Mouse (Mus musculus) thymus, postnatal 25 days (tissue): Measurements from ENCODE around the gene Rnf185.

Experiments used
- DNase-seq: peaks from one replicate; pipeline ENCODE4 v3.0.0; 2022

Gene Rnf185

DNA sequence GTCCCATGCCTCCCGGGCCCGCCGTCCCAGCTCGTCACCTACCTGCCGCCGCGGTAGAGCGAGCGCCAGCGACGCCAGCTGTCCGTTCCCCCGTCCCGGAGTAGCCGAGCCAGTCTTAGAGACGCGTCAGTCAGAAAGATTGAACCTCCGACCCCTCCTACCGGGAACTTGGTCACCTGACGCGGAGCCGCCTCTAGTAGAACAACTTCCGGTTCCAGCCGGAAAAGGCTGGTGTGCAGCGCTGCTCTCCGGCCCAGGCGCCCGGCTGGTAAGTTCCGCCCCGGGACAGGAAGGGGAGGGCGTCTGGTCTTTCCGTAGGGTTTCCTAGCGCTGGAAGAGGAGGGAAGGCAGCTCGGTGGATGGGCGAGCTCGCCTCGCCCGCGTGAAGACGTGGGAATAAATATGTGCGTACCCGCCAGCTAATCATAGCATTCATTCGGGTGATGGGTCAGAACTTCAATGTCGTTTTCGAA lies at the start of gene Rnf185:
Gene Rnf185 (minus strand): TSS at position 197 of the 473 bp plus-strand sequence.
- DNase-seq = peak; percentile 91

DNA sequence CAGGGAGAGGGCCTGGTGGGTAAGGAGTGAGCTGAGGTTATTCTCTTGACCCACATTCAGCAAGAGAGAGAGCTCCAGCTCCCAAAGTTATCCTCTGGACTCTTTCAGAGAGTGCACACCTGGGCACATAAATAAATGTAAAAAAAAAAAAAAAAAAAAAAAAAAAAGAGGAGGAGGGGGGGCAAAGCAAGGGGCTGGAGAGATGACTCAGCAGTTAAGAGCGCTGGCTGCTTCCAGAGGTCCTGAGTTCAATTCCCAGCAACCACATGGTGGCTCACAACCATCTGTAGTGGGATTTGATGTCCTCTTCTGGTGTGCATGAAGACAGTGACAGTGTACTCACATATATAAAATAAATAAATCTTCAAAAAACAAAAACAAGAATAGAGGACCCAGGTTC lies 45.1 kb upstream of the Rnf185 start:
- no peak for DNase-seq

DNA sequence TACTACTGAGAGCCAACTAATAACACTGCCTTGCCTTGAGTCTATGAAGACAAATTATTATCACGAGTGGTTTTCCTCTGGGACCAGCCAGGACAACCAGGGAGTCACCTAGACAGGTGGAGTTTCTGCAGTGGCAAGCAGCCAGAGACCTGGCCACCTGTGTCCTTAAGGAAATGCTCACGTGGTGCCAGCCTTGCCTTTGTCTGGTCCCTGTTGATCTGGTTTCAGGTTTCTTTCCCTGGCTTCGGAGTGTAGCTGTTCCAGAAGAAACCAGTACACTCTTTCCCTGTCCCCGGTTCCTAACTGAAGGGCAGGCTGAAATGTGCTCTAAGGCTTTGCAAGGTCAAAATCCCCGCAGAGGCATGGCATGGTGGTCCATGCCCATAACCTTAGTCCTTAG lies 44.6 kb upstream of the Rnf185 start:
- DNase-seq = no peak

DNA sequence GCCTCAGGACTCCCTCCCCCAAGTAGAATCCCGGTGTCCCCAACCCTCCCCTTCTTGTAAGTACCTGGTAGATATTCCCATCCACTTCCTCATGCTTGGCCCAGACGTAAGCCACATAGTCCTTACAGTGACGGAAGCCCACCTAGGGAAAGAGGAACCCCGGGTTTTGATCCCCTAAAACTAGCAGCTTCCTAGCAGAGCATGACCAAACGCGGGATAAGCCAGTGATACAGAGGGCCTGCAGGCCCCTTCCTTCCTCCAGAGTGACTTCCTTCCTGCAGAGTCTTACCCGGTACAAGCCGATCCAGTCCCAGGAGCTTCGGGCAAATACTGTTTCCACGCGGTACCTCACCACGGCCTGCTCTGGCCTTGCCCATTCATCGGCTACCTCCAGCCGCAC lies 43.3 kb upstream of the Rnf185 start:
- DNase-seq = no peak

DNA sequence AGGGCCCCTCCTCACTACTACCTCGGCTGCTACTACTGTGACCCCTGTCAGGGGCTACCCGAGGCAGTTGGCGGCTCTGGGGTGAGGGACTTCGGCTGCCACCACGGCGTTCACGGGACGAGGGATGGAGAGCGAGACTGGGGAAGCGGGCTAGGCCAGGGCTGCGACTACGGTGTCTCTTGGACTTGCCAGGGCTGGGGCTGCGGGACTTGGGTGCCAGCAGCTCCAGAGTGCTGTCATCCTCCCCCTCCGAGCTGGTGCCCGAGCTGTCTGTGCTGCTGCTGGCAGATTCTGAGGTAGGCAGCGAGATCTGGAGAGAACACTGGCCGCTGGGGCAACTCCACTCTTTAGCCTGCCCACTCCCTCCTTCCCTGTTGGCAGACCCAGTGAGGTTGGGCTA lies 42.7 kb upstream of the Rnf185 start:
- no peak for DNase-seq

DNA sequence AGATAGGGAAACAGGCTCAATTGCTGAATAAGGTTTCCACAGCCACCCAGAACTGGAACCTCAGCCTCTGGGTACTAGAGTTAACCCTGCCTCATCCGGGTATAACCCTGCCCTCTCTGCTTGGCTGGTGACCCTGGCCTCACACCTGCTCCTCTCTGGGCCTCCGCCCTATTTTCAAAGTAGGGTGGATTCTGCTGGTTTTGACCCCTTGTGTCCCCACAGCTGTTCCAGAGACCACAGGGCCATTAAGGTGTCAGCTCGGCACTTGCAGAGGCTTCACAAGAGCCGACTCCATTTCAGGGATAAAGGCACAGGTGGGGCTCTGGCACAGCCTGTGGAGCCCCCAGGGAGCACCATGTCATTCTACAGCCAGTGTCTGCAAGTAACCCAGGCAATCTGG lies 40.6 kb upstream of the Rnf185 start:
- no peak for DNase-seq

DNA sequence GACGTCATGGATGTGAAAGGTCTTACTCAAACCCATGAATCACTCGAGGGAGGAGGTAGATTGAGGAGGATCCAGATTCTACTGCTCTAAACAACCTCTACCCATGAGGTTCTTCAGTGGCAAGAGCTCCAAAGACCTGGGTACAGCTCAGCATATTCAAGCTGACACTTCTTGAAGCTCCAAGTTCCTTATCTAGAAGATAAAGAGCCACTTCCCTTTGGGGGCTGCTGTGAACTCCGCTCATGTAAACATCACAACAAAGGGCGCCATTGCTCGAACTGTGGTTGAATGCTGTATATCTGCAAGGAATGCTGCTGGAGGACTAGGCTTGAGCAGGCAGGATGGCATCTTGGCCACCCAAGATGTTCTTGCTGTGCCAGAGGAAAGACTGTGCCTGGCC lies 36.9 kb upstream of the Rnf185 start:
- no peak for DNase-seq

DNA sequence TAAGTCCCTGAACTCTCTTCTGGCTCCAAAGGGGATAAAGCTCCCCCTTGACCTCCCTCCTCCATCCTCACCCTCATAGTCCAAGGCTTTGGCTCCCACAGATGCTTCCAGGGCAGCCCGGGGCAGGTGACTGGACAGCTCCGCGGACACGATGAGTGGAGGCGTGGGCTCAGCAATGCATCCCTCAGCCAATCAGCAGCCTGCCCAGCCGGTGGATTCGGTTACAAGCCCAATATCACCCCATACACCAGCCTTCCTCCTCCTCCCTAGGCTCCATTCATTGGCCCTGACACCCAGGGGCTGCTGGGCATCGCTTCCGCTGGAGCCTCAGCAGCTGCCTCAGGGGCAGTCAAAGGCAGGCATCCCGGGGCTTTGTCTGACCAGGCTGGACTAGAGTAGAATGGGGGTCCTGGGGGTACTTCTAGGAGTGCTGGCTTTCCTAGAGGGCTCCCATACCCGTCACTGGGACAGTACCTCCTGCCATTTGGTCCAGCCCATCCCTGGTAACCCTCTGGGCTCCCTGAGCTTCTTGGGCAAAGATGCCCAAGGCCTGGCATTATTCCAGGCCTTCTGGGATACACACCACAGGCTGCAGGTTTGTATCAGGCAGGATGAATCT lies 35.9 kb upstream of the Rnf185 start, which contains the start of gene Pla2g3:
Gene Pla2g3 (plus strand): TSS at position 333 of the 619 bp plus-strand sequence.
- no peak for DNase-seq

DNA sequence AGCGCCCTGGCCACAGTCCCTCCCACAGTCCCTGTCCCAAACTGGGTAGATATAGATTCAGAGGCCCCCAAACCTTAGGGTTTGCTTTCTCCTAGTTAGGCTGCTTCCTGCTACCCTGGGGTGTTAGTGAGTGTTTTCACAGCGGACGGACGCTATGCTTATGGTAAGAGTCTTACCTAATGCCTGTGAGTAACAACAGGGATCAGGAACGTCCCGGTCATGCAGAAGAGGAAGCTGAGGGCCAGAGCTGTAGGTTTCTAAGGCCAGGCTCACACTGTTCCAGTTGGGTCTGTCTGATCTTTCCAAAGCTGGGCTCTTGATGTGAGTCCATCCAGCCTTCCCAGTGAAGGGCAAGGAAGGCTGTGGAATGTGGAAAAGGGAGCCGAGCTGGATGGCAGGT lies 34.2 kb upstream of the Rnf185 start:
- DNase-seq = no peak

DNA sequence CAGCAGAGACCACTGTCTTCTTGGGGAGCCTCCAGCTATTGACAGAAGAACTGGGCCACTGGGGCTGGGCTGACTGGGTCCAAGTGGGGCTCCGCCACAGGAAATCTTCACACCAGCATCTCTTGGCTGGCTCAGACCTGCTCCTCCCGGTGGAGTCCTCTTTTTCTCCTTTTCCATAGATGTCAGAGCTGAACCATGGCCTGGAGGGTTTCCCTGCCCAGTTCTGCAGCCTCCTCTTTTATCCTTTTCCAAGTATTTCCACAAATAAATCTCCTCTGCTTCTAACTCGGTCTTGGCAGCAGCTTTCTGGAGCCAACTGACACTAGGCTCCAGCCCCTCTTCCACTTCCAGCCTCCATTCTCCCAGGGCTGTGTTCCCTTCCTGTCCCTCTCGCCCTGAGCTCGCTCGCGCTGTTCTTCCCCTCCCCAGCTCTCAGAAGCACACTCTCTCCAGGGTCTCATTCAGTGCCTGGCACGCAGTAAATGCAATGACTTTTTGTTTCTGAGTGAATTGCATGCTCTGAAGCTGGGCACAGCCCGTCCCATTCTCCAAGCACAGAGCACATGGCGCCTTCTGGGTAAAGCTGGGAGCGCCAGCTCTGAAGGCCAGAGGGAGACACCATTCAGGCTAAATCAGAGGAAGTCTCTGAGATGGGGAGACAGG lies 31.9 kb upstream of the Rnf185 start:
- DNase-seq = no peak

DNA sequence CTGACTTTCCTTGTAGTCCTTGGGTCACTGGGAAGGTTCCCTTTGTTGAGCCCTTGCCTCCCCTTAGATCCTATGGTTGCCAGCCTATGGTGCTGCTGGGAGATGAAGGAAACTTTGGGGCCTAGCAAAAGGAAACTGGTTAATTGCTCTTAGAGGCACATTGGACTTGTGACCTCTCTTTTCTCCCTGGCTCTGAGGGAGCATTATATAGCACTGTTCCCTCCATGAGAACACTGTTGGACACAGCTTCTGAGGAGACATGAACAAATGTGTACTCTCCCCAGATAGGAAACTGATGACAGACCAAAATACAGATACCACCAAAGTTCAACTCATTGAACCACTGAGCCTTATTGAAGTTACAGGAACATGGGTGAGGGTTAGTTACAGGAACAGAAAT lies 23.3 kb upstream of the Rnf185 start:
- no peak for DNase-seq

DNA sequence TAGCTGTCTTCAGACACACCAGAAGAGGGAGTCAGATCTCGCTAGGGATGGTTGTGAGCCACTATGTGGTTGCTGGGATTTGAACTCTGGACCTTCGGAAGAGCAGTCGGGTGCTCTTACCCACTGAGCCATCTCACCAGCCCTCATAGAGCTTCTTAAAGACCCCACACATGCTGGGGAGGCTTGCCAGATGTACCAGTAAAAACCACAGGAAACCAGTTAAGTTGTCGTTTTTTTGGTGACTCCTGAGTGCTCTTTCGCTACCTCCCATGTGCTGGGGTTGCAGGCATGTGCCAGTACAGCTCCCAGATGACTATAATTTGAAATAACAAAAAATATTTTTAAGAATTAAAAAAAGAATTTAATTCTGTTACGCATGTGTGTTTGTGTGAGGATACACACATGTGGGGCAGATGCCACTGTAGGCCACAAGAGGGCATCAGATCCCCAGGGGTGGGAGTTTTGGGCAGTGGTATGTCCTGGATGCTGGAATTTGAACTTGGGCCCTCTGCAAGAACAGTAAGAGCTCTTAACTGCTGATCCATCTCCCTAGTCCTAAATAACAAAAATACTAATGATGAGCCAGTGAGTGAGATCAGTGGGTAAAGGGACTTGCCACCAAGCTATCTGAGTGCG lies 22.4 kb upstream of the Rnf185 start:
- DNase-seq = peak; percentile 16

DNA sequence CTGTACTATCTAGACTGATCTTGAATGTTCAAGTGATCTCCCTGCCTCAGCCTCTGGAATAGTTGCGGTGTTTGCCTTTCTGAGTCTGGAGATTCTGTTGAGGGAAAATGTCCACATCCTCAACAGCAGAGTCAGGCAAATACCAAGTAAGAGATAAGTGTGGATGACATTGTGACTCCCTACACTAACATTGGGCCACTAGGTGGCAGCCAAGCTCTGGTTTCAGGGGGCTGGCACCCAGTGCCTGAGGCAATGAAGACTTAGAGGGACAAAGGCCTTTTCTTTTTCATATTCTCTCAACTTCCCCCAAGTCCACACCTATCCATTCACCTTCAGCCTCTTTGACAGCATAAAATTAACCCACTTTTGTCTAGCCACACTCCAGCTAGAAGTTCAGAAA lies 20.3 kb upstream of the Rnf185 start:
- DNase-seq = peak; percentile 83

DNA sequence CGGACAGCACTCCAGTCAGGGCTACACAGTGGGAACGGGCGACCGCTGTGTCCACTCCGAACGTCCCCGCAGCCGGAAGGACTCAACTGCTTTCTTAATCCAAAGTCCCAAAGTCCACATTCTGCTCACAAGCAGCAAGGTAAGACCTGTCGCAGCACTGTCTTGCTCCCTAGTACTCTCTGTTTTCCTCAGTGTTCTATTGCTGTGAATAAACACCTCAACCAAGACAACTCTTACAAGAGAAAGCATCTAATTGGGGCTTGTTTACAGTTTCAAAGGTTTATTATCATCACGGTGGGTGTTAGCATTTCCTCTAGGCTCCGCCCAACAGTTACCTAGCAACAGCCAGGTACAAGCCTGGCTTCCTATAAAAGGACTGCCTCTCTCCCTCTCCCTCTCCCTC lies 19.3 kb upstream of the Rnf185 start:
- no peak for DNase-seq

DNA sequence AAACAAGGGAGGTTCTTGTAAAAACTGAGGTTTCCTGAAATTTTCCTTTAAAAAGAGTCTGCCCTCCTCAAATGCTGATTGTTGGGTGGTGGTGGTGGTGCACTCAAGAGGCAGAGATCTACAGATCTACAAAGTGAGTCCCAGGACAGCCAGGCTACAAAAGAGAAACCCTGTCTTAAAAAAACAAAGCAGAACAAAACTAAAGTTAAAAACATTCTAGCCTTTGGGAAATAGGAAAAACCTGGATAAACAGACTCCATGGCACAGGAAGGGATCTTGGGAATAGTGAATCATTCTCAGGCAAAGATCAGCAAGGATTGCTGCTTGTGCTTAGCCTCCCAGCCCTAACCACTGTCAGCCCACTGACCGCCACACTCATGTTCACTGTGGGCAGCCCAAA lies 10.7 kb upstream of the Rnf185 start:
- no peak for DNase-seq

DNA sequence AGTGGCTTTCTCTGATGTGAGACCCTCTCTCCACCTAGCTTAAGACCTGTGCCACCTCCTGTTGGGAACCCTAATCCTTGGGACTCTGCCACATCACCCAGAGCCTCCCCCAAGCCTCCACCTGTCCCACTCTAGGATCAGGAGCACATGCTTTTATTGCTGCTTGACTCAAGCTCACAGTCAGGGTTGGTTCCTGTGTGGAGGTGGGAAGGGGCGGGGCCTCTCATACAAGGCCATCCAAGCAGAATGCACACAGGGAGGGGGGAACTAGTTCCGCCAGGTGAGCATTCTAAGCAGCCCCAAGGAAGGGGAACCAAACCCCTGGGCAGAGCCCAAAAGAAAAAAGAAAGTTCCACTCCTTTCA lies 6.9 kb upstream of the Rnf185 start:
- no peak for DNase-seq

DNA sequence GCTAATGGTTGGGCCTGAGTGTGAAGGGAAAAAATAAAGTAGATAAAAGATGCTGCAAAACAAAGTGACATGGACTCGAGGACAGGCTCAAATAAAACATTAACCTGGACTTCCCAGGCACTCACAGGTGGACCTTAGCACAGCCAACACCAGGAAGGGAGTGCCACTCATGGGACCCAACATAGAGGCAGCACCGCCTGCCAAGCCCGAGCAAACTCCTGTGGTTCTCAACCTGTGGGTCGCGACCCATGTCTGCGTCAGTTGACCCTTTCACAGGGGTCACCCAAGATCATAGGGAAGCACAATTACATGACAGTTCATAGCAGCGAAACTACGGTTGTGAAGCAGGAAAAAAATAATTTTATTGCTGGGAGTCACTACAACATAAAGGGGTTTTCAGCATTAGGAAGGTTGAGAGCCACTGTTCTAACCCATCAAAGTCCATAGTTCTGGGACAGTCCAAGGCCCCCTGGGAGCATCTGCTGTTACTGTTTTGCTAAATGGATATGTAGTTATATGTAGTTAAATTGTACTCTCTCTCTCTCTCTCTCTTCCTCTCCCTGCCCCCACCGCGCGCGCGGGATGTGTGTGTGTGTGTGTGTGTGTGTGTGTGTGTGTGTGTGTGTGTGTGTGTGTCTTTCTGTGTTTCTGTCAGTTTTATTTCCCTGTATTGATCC lies 6.4 kb upstream of the Rnf185 start:
- DNase-seq = no peak

DNA sequence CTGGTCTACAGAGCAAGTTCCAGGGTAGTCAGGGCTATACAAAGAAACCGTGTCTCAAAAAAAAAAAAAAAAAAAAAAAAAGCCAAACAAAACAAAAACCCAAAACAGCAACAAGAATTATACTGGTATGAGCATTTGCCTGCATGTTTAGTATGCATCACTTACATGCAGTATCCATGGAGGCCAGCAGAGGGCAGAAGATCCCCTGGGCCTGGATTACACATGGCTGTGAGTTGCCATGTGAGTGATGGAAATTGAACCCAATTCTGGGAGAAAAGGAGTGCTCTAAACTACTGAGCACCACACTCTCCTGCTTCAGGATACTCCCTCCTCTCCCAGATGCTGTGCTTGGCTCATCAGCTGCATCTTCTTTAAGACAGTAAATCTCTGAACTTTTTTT lies 4.2 kb upstream of the Rnf185 start:
- peak; percentile 73 for DNase-seq

DNA sequence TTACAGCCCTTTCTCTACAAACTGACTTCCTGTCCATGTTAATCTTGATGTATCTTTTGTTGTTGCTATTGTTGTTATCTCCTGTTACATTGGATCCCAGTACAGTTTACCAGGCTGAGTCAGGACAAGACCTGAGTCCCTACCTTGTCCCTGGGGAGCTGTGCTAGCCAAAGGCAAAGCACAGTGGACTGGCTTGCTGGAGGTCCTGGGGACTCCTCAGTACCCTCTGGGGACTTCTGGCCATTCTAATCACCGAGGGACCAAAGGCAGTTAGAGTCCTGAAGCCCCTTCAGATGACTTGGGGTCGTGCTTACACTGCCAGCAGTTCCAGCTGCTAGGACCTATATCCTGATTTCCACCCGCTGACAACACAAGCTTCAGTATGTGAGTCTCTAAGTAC lies 2.3 kb upstream of the Rnf185 start:
- no peak for DNase-seq

DNA sequence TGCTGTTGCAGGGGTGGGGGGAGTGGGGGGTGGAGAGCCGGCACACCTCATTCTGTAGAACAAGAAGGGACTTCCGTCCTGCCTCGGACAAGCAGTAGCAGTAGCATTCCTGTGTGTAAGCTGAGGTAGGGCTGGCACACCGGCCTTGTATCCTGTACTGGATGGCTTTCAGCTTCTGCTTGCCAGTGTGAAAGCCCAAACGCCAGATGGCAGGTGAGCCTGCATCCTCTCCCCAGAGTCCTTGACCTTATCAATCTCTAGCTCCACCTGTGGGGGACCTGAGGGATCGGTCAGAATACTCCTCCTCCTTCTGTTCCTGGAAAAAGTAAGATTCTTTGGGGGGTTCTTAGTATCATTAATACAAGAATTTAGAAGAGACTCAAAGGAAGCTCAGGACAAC lies 1.3 kb upstream of the Rnf185 start:
- DNase-seq = peak; percentile 12

DNA sequence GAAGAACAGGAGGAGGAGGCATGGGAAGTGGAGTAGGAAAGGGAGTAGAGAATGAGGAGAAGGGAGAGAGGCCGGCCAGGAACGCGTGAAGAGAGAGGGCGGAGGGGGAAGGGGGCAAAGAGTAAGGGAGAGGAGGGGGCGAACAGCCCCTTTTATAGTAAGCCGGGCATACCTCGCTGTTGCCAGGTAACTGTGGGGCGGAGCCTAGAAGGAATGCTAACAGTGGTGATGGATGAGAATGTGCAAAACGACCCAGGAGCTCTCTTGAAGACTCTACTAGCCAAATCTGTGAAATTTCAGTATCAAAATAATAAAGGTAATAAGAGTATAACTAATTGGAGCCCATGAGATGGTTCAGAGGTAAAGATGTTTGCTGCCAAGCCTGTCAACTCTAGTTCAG lies 606 bp upstream of the Rnf185 start:
- DNase-seq = peak; percentile 8

DNA sequence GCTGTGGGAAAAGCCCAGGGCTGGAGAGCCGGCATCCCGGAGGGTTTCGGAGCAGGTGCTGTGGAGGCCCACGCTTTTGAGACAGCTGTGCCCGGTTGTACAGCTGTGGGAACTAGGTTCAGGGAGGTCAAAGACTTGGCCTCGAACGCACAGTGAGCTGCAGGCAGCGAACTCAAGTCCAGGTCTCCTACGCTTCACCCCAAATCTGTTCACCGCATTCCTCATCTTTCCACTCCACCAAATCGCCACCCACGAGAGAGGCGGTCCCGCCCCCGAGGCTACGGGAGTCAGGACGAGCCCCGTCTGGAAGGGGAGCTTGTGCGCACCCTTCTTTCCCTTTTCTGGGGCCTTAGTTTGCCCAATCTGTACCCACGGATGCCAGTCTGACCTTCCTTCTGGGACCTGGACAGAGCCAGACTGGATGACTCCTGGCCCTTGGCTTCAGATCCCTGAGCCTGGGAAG lies 431 bp downstream of the Rnf185 start:
- DNase-seq = no peak

DNA sequence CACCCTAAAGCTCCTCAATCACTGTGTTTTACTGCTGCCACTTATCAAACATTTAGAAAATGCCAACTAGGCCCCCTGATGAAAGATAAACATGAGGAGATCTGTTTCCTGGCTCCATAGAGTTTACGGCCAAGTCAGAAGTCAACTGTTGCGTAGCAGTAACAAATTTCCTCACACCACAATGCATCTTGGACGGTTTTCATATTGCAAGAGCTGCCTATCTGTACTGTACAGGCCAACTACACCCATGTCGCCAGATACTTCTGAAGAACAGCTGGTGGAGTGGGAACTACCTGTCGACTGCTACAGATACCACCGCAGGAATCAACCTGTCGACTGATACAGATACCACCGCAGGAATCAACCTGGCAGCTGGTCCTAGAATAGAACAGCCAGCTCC lies 7.3 kb downstream of the Rnf185 start:
- DNase-seq = no peak

DNA sequence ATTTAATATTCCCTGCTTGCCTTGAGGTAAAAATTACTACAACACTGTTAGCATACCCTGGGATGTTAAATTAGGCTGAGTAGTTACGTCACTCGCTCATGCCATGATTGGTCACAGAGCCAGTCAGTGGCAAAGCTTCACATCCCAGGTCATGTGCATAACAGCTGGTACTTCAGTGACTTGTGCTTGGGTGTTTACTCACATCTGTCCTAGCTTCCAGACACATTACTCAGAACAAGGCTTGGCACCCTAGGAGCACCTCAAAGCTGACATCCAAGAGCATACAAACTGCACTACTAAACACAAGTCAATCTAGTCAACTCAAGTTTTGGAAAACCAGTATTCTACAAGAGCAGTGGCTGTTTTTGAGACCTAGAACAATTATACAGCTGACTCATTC lies 9.1 kb downstream of the Rnf185 start:
- no peak for DNase-seq
